Mouse (Mus musculus) liver, embryonic 14 days (tissue): ENCODE measurements around the gene Trim26. TPM values are rescaled to one million over a fixed set of nuclear protein-coding genes. Genes with fewer than 3 reads are reported as not detected.

Experiments
- polyA plus RNA-seq: library from polyadenylated mRNA; depleted of rRNA; stranded (reverse); fragments of >200 nt; gene quantifications from 2 replicates; pipeline ENCODE4 v1.2.3, GENCODE M21; 2012; rRNA removed

Gene Trim26
- polyA plus RNA-seq = 7.7 and 9.3 TPM in 2 replicates

GRCm38 (mm10) chr17:36836874-36837647 is at the start of gene Trim26:
Gene Trim26 (plus strand): TSS chr17:36837134.

GRCm38 (mm10) chr17:36811871-36812270 is 25.1 kb upstream of the Trim26 start, which contains the start of gene H2-M10.6:
Gene H2-M10.6 (plus strand): TSS chr17:36812171.

GRCm38 (mm10) chr17:36866719-36867527 is 30.0 kb downstream of the Trim26 start, which contains the start of gene Trim15:
Gene Trim15 (minus strand): TSS chr17:36867210.

GRCm38 (mm10) chr17:36869284-36869954 is 32.5 kb downstream of the Trim26 start, which contains the start of gene Trim10:
Gene Trim10 (plus strand): TSS chr17:36869574.

DNA sequence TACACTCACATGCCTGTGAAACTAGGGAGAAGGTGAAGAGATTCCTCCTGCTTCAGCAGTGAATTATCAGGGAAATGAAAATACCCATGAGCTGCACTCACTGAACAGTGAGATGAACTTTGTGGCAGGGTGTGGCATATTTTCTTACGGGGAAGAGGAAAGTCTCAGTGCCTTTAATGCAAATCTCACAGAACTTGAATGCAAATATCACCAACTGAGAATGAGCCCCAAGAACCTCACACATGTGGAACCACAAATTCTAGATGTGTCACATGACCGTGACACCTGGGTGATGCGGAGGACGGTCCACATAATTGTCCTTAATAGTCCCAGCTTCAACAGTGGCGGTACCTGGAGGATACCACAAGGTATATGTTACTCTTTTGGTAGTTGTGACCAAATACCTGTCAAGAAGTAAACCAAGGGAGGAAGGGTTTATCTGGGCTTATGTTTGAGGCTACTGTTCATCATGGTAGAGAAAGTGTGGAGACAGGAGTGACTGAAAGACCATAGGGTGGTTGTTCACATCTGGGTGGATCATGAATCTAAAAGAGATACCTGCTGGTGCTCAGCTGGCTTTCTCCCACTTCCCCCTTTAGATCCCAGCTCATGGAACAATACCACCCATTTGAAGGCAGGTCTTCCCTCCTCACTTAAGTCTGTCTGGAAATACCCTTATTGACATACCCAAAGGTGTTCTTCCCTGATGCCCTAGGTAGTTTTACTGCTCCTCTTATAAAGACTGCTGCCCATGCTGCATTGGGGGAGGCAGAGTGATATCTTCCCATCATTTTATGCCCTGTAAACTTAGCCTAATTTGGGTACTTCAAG is 53.4 kb downstream of the Trim26 start, which contains the start of gene Trim40:
Gene Trim40, minus strand, starts transcription at position 51 of the 831 bp plus-strand sequence.

DNA sequence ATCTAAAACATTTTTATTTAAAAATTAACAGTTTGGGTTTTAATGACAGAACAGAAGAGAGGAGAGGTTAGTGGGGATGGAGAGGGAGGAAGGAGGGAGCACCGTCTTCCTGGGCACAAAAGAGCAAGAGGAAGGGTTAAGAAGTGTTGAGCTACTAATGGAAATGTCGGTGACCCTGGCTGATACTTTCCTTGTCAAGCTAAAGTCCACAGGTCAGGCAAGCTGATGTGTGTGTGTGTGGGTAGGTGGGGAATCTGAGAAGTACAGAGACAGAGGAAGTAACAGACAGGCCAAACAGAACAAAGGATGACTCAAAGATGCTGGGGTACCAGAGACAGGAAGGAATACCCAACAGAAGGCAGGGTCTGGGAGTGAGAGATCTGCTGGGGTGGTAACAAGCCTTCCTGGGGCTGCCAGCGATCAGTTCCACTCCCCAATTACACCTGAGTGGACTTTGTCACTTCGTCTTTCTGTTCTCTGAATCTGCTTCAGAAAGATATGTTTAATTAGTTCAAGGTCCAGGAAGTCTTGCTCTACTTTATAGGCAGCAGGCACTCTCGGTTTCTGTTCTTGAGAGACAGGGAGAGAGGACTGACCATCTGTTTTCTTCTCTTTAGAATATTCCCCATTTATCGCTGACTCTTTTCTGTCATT is 60.7 kb downstream of the Trim26 start, which contains the start of gene Trim31:
Gene Trim31, plus strand, starts transcription at position 567 of the 654 bp plus-strand sequence.

Other genes starting within 250 kb of the Trim26 start
- not detected in 2 replicates for gene H2-M9, start 194.5 kb upstream of the Trim26 start, polyA plus RNA-seq
- gene H2-M1, start 164.9 kb upstream of the Trim26 start, polyA plus RNA-seq = not detected in 2 replicates
- not detected in 2 replicates for gene H2-M10.5, start 64.2 kb upstream of the Trim26 start, polyA plus RNA-seq
- not detected in 2 replicates for gene H2-M10.6, start 25.0 kb upstream of the Trim26 start, polyA plus RNA-seq
- 0.24 and 0.33 TPM in 2 replicates for gene Trim15, start 30.1 kb downstream of the Trim26 start, polyA plus RNA-seq
- 96.7 and 131 TPM in 2 replicates for gene Trim10, start 32.4 kb downstream of the Trim26 start, polyA plus RNA-seq
- not detected in 2 replicates for gene Trim40, start 53.0 kb downstream of the Trim26 start, polyA plus RNA-seq
- gene Trim31, start 61.0 kb downstream of the Trim26 start, polyA plus RNA-seq = not detected in 2 replicates
- gene Rnf39, start 105.8 kb downstream of the Trim26 start, polyA plus RNA-seq = 0.02 TPM in 1 of 2 replicates, not detected in the other
- gene Ppp1r11, start 114.6 kb downstream of the Trim26 start, polyA plus RNA-seq = 31.5 and 32.1 TPM in 2 replicates
- gene Znrd1, start 121.4 kb downstream of the Trim26 start, polyA plus RNA-seq = 16.6 and 18.1 TPM in 2 replicates
- 3.4 and 3.5 TPM in 2 replicates for gene Znrd1as, start 121.5 kb downstream of the Trim26 start, polyA plus RNA-seq
- not detected in 2 replicates for gene 2410137M14Rik, start 144.1 kb downstream of the Trim26 start, polyA plus RNA-seq
- 0.09 and 0.10 TPM in 2 replicates for gene H2-M5, start 152.4 kb downstream of the Trim26 start, polyA plus RNA-seq
- 4.1 and 4.7 TPM in 2 replicates for gene Zfp57, start 164.0 kb downstream of the Trim26 start, polyA plus RNA-seq
- not detected in 2 replicates for gene Mog, start 186.3 kb downstream of the Trim26 start, polyA plus RNA-seq
- gene Gabbr1, start 208.8 kb downstream of the Trim26 start, polyA plus RNA-seq = 2.0 TPM in 2 replicates